Mouse (Mus musculus) cerebellum, adult 2 months (tissue): ENCODE measurements around the gene Pitpna. TPM values are rescaled to one million over a fixed set of nuclear protein-coding genes. Genes with fewer than 3 reads are reported as not detected.
A peak's percentile ranks its signal among the peaks of the same experiment; 100 is the strongest.

Experiments
- DNase-seq, 2 experiments: peaks; one replicate each; pipeline ENCODE4 v3.0.0; 2021
- H3K27ac ChIP-seq: fragments of 200-500 bp; 2 replicates; pipeline ENCODE4 v1.5.1; 2012; ENCODE audit warnings: low read length, control low read depth, inconsistent platforms; ENCODE audit not compliant: insufficient read depth
- H3K27me3 ChIP-seq: fragments of 200-500 bp; 2 replicates; pipeline ENCODE4 v1.6.1; 2012; ENCODE audit warnings: inconsistent platforms, mild to moderate bottlenecking, low read length, moderate library complexity; ENCODE audit not compliant: control insufficient read depth, insufficient read depth
- H3K4me1 ChIP-seq: fragments of 200-500 bp; 2 replicates; pipeline ENCODE4 v1.6.1; 2011; ENCODE audit warnings: low read length; ENCODE audit not compliant: control insufficient read depth, insufficient read depth
- H3K4me3 ChIP-seq: fragments of 200-500 bp; replicated peaks from 2 replicates; pipeline ENCODE3; 2011; ENCODE audit warnings: mild to moderate bottlenecking, low read depth, low read length, control low read depth; ENCODE audit not compliant: insufficient read depth
- CTCF ChIP-seq: fragments of 200-500 bp; IDR thresholded peaks from 2 replicates; pipeline ENCODE4 v1.5.1; 2011; ENCODE audit warnings: low read depth, mild to moderate bottlenecking, control low read depth, low read length, moderate library complexity, borderline replicate concordance; ENCODE audit not compliant: insufficient read depth
- POLR2A ChIP-seq: fragments of 200-500 bp; IDR thresholded peaks from 2 replicates; pipeline ENCODE4 v1.6.1; 2011; ENCODE audit warnings: low read length, control low read depth, borderline replicate concordance; ENCODE audit not compliant: insufficient read depth
- WGBS: fragments of 180-500 bp; shearing (Covaris S2); methylation state at CpG from one replicate; pipeline ENCODE4 v1.1.7; 2018; 5-methylcytosine and 5-hydroxymethylcytosine counted together
- polyA plus RNA-seq: library from polyadenylated mRNA; depleted of rRNA; stranded (reverse); fragments of >200 nt; gene quantifications from 2 replicates; pipeline ENCODE4 v1.2.3, GENCODE M21; 2012

The Pitpna gene
- polyA plus RNA-seq, 1 experiment: 319 TPM

DNA sequence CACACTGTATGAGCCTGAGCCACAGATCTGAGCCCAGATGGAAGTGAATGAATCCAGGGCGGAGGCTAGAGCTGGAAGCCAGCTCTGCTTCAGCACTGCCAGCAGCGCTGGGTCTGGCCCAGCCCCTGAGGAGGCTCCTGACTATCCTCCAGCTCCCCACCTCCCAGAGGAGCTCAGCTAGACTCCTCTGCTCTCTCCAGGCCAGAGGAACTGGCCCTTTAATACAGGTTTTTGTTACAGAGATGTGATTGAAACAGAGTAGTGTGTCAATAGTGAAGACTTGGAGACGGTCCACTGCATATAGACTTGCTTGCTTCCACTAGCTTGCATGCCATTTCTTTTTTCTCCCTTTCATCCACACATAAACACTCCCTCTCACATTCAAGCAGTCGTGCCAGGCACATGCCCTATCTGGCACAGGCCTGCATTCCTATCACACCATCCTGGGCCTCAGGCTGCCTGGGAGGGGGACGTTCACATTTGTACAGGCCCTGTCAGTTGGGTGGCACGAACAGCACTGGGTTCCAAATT lies 59.8 kb downstream of the Pitpna start:
- H3K27me3 ChIP-seq: no peaks in the 10 kb centered on the region
- H3K4me3 ChIP-seq: no peak overlapping the region
- peak; percentile 54 to 71 for DNase-seq
- TF ChIP-seq CTCF: no peak
- TF ChIP-seq POLR2A: no peak
- WGBS: 8% methylated on average over 6 of the region's 6 CpGs
- peak overlapping the region; percentile 35 for H3K27ac ChIP-seq
- peaks cover 25% of the 10 kb centered on the region for H3K4me1 ChIP-seq

DNA sequence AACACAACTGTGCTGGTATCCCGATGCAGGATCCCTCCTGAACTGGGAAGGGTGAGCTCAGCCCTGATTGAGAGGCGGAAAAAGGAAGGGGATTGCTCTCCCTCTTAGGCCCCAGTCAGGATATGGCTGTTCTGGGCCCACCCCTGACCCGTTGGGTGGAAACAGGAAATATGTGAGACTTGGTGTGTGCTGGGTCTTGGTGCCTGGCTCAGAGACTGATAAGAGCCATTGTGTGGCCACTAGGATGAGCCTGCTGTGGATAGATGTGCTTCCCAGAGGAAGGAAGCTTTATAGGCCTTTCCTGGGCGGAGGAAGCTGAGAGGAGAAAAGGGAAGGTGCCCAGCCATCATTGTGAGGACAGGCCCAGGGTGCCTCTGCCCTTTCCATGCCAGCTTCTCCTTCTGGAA lies 61.3 kb downstream of the Pitpna start:
- Histone ChIP-seq H3K27ac (no peak overlapping the region), H3K4me1 (peaks cover 30% of the 10 kb centered on the region), H3K4me3 (no peak overlapping the region), H3K27me3 (no peaks in the 10 kb centered on the region)
- no peak for TF ChIP-seq CTCF
- TF ChIP-seq POLR2A: no peak
- 87% methylated on average over 4 of the region's 4 CpGs for WGBS
- no peak for DNase-seq

DNA sequence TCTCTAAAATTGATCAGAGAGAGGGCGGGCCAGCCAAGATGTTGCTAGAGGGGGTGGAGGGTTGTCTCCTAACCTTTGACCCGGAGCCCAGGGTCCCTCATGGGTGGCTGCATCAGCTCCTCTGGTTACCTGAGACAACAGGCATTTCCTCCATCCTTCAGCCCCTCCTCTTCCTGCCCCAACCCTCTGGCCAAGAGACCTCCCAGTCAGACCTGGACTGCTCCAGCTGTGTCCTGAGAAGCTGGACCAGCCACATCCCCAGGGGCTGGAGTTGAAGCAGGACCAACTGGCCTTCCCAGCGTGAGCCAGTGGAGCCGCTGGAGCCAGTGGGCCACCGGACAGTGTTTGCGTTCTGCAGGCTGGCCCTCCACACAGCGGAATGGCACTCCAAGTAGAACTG lies 62.4 kb downstream of the Pitpna start, which contains the start of gene Myo1c:
Gene Myo1c (plus strand): TSS at position 194 of the 400 bp plus-strand sequence.
- TF ChIP-seq POLR2A (no peak), CTCF (no peak)
- peak within 1 kb of the TSS; percentile 62 for H3K27ac ChIP-seq
- H3K4me3 ChIP-seq: peak within 1 kb of the TSS; percentile 99
- WGBS: 69% methylated on average over 7 of the region's 7 CpGs
- no peak for DNase-seq
- H3K4me1 ChIP-seq: peaks cover 35% of the 10 kb centered on the region
- no peaks in the 10 kb centered on the region for H3K27me3 ChIP-seq

DNA sequence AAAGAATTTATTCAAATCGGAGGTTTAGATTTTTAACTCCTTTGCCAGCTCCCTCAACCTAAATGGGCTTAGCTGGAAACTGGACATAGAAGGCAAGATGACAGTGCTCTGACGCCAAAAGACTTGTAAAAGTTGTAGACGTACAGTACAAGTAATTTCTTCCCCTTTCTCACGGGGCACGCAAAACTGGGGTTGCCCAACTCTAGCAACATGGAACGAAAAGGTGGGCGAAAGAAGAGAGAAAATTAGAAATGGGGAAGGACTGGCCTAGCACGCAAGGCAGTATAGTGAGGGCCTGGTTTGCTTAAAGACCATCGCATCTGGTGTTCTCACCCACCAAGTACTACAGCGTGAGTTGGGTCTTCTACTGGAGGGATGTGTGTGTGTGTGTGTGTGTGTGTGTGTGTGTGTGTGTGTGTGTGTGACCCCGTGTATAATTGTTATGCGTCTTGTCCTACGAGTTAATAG lies 63.1 kb downstream of the Pitpna start:
- H3K4me3 ChIP-seq: peak overlapping the region; percentile 99
- TF ChIP-seq CTCF (no peak), POLR2A (no peak)
- no peaks in the 10 kb centered on the region for H3K27me3 ChIP-seq
- H3K27ac ChIP-seq: peak overlapping the region; percentile 62
- 54% methylated on average over 13 of the region's 13 CpGs for WGBS
- H3K4me1 ChIP-seq: peaks cover 35% of the 10 kb centered on the region
- no peak for DNase-seq

DNA sequence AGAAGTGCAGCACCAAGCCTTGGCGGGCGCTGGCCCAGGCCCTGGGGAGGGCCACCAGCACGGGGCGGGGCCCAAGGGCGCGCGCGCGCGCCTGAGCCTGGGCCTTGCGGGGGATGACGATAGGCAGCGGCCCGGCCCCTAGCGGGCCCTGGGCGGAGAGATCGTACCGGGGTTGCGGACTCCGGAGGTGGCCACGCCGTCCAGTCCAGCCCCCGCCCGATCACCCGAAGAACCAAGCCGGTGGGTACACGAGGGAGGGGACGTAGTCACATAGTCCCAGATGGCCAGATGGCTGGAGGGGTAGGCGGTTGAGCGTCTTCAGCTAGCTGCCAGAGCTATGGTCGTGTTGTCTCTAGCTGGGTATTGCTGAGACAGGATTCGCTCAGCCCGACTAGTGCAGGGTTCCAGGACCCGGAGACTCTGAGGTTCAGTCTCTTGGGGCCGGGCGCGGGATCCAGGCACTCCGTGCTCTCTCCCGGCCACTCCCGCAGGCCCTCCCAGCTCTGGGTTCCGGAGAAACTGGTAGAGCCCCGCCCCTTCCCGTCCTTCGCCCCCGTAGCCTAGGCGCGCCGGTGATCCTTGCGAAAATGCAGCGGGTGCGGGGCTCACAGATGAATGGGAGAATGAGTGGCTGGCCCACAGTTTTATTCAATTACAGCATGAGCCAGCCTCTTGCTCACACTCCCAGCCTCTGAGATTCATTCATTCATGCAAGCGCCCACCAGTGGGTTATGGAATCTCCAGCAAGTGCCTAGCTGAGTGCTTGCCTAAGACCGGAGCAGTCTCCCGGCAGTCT lies 63.7 kb downstream of the Pitpna start:
- WGBS: under 1% methylated on average over 54 of the region's 54 CpGs
- DNase-seq: peak; percentile 83 to 84
- peak; percentile 65; the same call in 1 of the 2 replicates for TF ChIP-seq POLR2A
- TF ChIP-seq CTCF: no peak
- H3K4me3 ChIP-seq: peak overlapping the region; percentile 99
- H3K27ac ChIP-seq: peak overlapping the region; percentile 98
- no peaks in the 10 kb centered on the region for H3K27me3 ChIP-seq
- peaks cover 34% of the 10 kb centered on the region for H3K4me1 ChIP-seq

DNA sequence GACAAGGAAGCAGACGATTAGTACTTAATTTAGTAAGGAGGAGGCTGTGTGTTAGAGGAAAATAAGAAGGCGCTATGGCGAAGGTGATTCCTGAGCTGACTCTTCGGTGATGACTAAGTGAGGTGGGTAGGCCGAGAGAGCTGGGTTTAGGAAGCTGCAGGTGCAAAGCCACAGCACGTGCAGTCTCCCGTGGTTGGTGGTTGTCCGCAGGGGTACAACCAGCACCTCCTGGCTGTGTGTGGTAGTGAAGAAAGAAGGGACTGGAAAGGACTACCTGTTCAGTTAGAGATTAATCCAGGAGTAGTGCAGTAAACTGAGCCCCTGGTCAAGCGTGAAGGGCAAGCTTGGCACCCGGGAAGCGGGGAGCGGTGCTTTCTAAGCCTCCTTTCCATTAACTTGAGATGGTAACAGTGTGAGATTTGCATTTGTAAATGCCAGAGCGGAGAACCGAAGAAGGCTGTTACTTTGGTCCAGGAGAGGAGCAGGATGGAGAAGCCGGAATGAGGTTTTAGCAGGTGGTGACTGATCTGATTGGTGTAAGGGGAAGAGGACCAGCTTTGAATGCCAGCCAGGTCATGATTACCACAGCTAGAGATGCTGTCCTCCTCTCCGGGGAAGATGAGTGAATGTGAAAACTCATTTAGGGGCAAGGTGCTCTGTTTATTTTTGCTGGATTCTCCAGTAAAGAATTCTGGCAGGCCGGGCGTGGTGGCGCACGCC lies 64.5 kb downstream of the Pitpna start:
- TF ChIP-seq POLR2A (no peak), CTCF (no peak)
- no peaks in the 10 kb centered on the region for H3K27me3 ChIP-seq
- DNase-seq: peak in 1 of 2 experiments; percentile 51
- peak overlapping the region; percentile 99 for H3K4me3 ChIP-seq
- 24% methylated on average over 20 of the region's 20 CpGs for WGBS
- H3K27ac ChIP-seq: peak overlapping the region; percentile 98
- H3K4me1 ChIP-seq: peaks cover 32% of the 10 kb centered on the region

DNA sequence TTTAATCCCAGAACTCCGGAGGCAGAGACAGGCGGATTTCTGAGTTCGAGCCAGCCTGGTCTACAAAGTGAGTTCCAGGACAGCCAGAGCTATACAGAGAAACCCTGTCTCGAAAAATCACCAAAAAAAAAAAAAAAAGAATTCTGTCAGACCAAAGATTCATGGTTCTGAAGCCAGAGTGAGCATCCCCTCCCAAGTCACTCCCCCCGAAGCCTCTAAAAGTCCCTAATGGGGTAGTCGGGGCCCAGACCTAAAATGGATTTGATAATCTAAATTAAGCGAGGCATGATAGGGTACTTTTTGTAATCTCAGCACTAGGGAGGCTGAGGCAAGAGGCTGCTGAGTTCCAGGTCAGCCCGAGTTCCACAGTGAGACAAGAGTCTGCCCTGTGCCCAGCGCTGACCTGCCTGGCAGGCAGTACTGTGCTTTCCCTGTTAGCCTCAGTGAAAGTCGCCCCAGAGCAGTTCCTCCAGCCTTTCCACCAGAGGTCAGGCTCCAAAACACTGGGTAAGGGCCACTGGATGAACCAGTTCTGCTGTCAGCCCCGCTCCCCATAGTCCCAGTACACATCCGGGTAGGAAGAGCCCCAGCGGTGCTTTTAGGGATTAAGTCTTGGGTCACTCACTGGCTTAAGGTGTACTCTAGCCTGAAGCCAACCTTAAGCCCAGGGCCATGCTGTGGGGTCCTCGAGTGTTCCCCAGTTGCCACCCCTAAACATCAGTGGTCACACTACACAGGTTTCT lies 65.2 kb downstream of the Pitpna start:
- H3K4me1 ChIP-seq: peaks cover 26% of the 10 kb centered on the region

More for the DNA sequence above, 65.2 kb downstream of the Pitpna start:
- TF ChIP-seq CTCF (no peak), POLR2A (no peak)
- Histone ChIP-seq H3K27me3 (no peaks in the 10 kb centered on the region), H3K27ac (peak overlapping the region; percentile 8; the same call in 1 of the 2 replicates), H3K4me3 (peak overlapping the region; percentile 61)
- no peak for DNase-seq
- WGBS: 62% methylated on average over 14 of the region's 14 CpGs
